Mouse (Mus musculus): ENCODE measurements around the gene Sqor.

- no peak for TF ChIP-seq BHLHE40 (IDR thresholded peaks at IDR 0.05; ENCODE audit: low read depth, low read length)
- TF ChIP-seq CTCF (conservative IDR thresholded peaks at IDR 0.05 in 1 of 2, IDR thresholded peaks at IDR 0.05 in 1 of 2; ENCODE audit: low read depth in 2 of 2, low read length in 2 of 2), result no peak
- no peak for TF ChIP-seq E2F4 (IDR thresholded peaks at IDR 0.05; ENCODE audit: insufficient replicate concordance, low read depth, low read length)
- no peak for TF ChIP-seq MAZ (IDR thresholded peaks at IDR 0.05; ENCODE audit: low read depth, low read length)
- TF ChIP-seq TCF12 (IDR thresholded peaks at IDR 0.05; ENCODE audit: low read depth, low read length), result no peak
- TF ChIP-seq SIN3A (IDR thresholded peaks at IDR 0.05; ENCODE audit: low read length), result no peak
- no peak for TF ChIP-seq USF1 (IDR thresholded peaks at IDR 0.05; ENCODE audit: low read depth, low read length)
- TF ChIP-seq ZKSCAN1 (IDR thresholded peaks at IDR 0.05; ENCODE audit: borderline replicate concordance, low read depth, low read length), result no peak
- no peak for TF ChIP-seq EP300 (IDR thresholded peaks at IDR 0.05; ENCODE audit: low read length)
- TF ChIP-seq ELF1 (IDR thresholded peaks at IDR 0.05; ENCODE audit: low read depth, low read length), result no peak
- TF ChIP-seq JUN (IDR thresholded peaks at IDR 0.05; ENCODE audit: insufficient read depth, low read depth, low read length), result no peak
- no peak for TF ChIP-seq POLR2A (IDR thresholded peaks at IDR 0.05; ENCODE audit: low read depth, low read length)
- TF ChIP-seq MXI1 (IDR thresholded peaks at IDR 0.05; ENCODE audit: low read depth, low read length), result no peak
Observed at GRCm38 (mm10) chr2:122855354-122855753, 90.3 kb downstream of the Sqor start.
